Mouse (Mus musculus) lung, postnatal 0 days (tissue): ENCODE data around the gene Slc12a8.

ENCODE experiments used
- CTCF ChIP-seq: IDR thresholded peaks from 2 replicates; pipeline ENCODE4 v1.5.1; 2016; ENCODE audit warnings: antibody characterized with exemption, mild to moderate bottlenecking
- EP300 ChIP-seq: IDR thresholded peaks from 2 replicates; pipeline ENCODE4 v1.6.1; 2016; ENCODE audit warnings: antibody characterized with exemption, mild to moderate bottlenecking, control low read depth

- TF ChIP-seq CTCF, result no peak
- TF ChIP-seq EP300, result no peak
Observed at GRCm38 (mm10) chr16:33653116-33653515, 136.0 kb downstream of the Slc12a8 start.
